Mouse (Mus musculus) liver, embryonic 15.5 days (tissue): Measurements from ENCODE around the gene Rras. TPM values are rescaled to one million over a fixed set of nuclear protein-coding genes. Genes with fewer than 3 reads are reported as not detected.
"Not testable (repeated sequence)": the region's sequence is repeated elsewhere in the genome, so short reads cannot be mapped to it uniquely, and the experiment has no call there.

Experiments
- ATAC-seq: fragments of 200-750 bp; cut with Nextera tagmentation; 2 replicates; pipeline ENCODE4 v1.8.0; 2017; ENCODE audit warnings: moderate number of reproducible peaks, mild to moderate bottlenecking, moderate library complexity; ENCODE audit not compliant: insufficient read depth
- H3K27ac ChIP-seq: fragments of 300-500 bp; sonication (generic); replicated peaks from 2 replicates; pipeline ENCODE4 v1.5.1; 2015; ENCODE audit warnings: mild to moderate bottlenecking, inconsistent platforms
- H3K27me3 ChIP-seq: fragments of 300-500 bp; sonication (generic); 2 replicates; pipeline ENCODE4 v1.6.1; 2015; ENCODE audit warnings: mild to moderate bottlenecking, inconsistent platforms
- H3K36me3 ChIP-seq: fragments of 300-500 bp; sonication (generic); replicated peaks from 2 replicates; pipeline ENCODE4 v1.6.1; 2015; ENCODE audit warnings: moderate library complexity, mild to moderate bottlenecking, inconsistent platforms
- H3K4me1 ChIP-seq: fragments of 300-500 bp; sonication (generic); replicated peaks from 2 replicates; pipeline ENCODE4 v1.6.1; 2015; ENCODE audit warnings: inconsistent platforms
- H3K4me2 ChIP-seq: fragments of 300-500 bp; sonication (generic); 2 replicates; pipeline ENCODE4 v1.6.1; 2015; ENCODE audit warnings: moderate library complexity, mild to moderate bottlenecking, inconsistent platforms
- H3K4me3 ChIP-seq: fragments of 300-500 bp; sonication (generic); replicated peaks from 2 replicates; pipeline ENCODE4 v1.5.1; 2015; ENCODE audit warnings: mild to moderate bottlenecking, inconsistent platforms
- H3K9ac ChIP-seq: fragments of 300-500 bp; sonication (generic); 2 replicates; pipeline ENCODE4 v1.6.1; 2015; ENCODE audit warnings: moderate library complexity, mild to moderate bottlenecking, inconsistent platforms
- H3K9me3 ChIP-seq: fragments of 300-500 bp; sonication (generic); replicated peaks from 2 replicates; pipeline ENCODE4 v1.6.1; 2016; ENCODE audit warnings: inconsistent platforms
- WGBS: fragments of 180-500 bp; shearing (Covaris S2); methylation state at CpG from one replicate; pipeline ENCODE4 v1.1.7; 2015; ENCODE audit warnings: mixed read lengths; ENCODE audit not compliant: insufficient replicate concordance; 5-methylcytosine and 5-hydroxymethylcytosine counted together
- polyA plus RNA-seq: library from polyadenylated mRNA; unstranded; fragments of >200 nt; fragmentation: Nextera tagmentation; extraction: Ambion mirVana; gene quantifications from 2 replicates; pipeline ENCODE4 v1.2.1, GENCODE M21; 2015

Gene Rras
- polyA plus RNA-seq, 1 experiment from 2014 or later: 20.8 TPM

GRCm38 (mm10) chr7:45013366-45014095, 4.2 kb upstream of the Rras start:
- Histone ChIP-seq H3K9ac (no peak overlapping the region; the same call in 1 of the 2 replicates), H3K4me1 (peaks cover 49% of the 10 kb centered on the region), H3K27ac (peak overlapping the region; percentile 38), H3K36me3 (peaks cover 50% of the 10 kb centered on the region), H3K4me3 (no peak overlapping the region), H3K4me2 (peak overlapping the region; percentile 33), H3K27me3 (peaks cover 7% of the 10 kb centered on the region), H3K9me3 (no peaks in the 10 kb centered on the region)
- WGBS: 89% methylated on average over 16 of the region's 16 CpGs
- ATAC-seq: no peak

GRCm38 (mm10) chr7:45014096-45014451, 3.7 kb upstream of the Rras start:
- 0 out of 2 replicates have a peak overlapping the region, but pooled peaks have one; percentile 1 for H3K9ac ChIP-seq
- H3K9me3 ChIP-seq: no peaks in the 10 kb centered on the region
- peaks cover 54% of the 10 kb centered on the region for H3K4me1 ChIP-seq
- H3K27me3 ChIP-seq: peaks cover 12% of the 10 kb centered on the region
- H3K4me3 ChIP-seq: no peak overlapping the region
- peak overlapping the region; percentile 98 for H3K27ac ChIP-seq
- no peak for ATAC-seq
- 93% methylated on average over 3 of the region's 3 CpGs for WGBS
- H3K4me2 ChIP-seq: peak overlapping the region; percentile 94; the same call in 1 of the 2 replicates
- H3K36me3 ChIP-seq: peaks cover 44% of the 10 kb centered on the region

- Histone ChIP-seq H3K9me3 (no peaks in the 10 kb centered on the region), H3K27me3 (peaks cover 26% of the 10 kb centered on the region), H3K4me2 (peak overlapping the region; percentile 94), H3K4me3 (peak overlapping the region; percentile 92), H3K36me3 (peaks cover 30% of the 10 kb centered on the region), H3K9ac (peak overlapping the region; percentile 97), H3K27ac (peak overlapping the region; percentile 98), H3K4me1 (peaks cover 57% of the 10 kb centered on the region)
- WGBS: under 1% methylated on average over 20 of the region's 20 CpGs
- no peak for ATAC-seq
These were observed 2.3 kb upstream of the Rras start for GRCm38 (mm10) chr7:45015344-45015956.

GRCm38 (mm10) chr7:45015957-45016612, 1.7 kb upstream of the Rras start, which contains the start of gene Scaf1:
TSS of gene Scaf1 (minus strand) at chr7:45016363.
- under 1% methylated on average over 69 of the region's 69 CpGs for WGBS
- peak within 1 kb of the TSS; percentile 94 for H3K4me2 ChIP-seq
- H3K4me1 ChIP-seq: peaks cover 57% of the 10 kb centered on the region
- H3K27ac ChIP-seq: peak within 1 kb of the TSS; percentile 98
- H3K9ac ChIP-seq: peak within 1 kb of the TSS; percentile 97
- H3K4me3 ChIP-seq: peak within 1 kb of the TSS; percentile 92
- peaks cover 26% of the 10 kb centered on the region for H3K36me3 ChIP-seq
- H3K9me3 ChIP-seq: no peaks in the 10 kb centered on the region
- H3K27me3 ChIP-seq: peaks cover 32% of the 10 kb centered on the region
- peak; percentile 74 for ATAC-seq

GRCm38 (mm10) chr7:45016761-45017160, 1.0 kb upstream of the Rras start:
- Histone ChIP-seq H3K4me1 (peaks cover 57% of the 10 kb centered on the region), H3K27ac (peak overlapping the region; percentile 98), H3K9me3 (no peaks in the 10 kb centered on the region), H3K9ac (peak overlapping the region; percentile 97), H3K4me3 (peak overlapping the region; percentile 92), H3K4me2 (peak overlapping the region; percentile 94), H3K27me3 (peaks cover 38% of the 10 kb centered on the region), H3K36me3 (peaks cover 19% of the 10 kb centered on the region)
- 2% methylated on average over 4 of the region's 4 CpGs for WGBS
- ATAC-seq: no peak

GRCm38 (mm10) chr7:45019031-45019571, 1.3 kb downstream of the Rras start:
- WGBS: 21% methylated on average over 8 of the region's 8 CpGs

GRCm38 (mm10) chr7:45020225-45020624, 2.5 kb downstream of the Rras start:
- H3K4me3 ChIP-seq: no peak overlapping the region
- ATAC-seq: no peak
- H3K36me3 ChIP-seq: no peaks in the 10 kb centered on the region
- 72% methylated on average over 9 of the region's 9 CpGs for WGBS
- H3K9ac ChIP-seq: no peak overlapping the region
- no peak overlapping the region for H3K27ac ChIP-seq
- peaks cover 39% of the 10 kb centered on the region for H3K4me1 ChIP-seq
- H3K4me2 ChIP-seq: no peak overlapping the region
- no peaks in the 10 kb centered on the region for H3K9me3 ChIP-seq
- H3K27me3 ChIP-seq: peaks cover 39% of the 10 kb centered on the region

More at GRCm38 (mm10) chr7:45019031-45019571, 1.3 kb downstream of the Rras start:
- Histone ChIP-seq H3K4me3 (no peak overlapping the region), H3K4me2 (peak overlapping the region; percentile 94), H3K9me3 (no peaks in the 10 kb centered on the region), H3K4me1 (peaks cover 40% of the 10 kb centered on the region), H3K27ac (peak overlapping the region; percentile 16; the same call in 1 of the 2 replicates), H3K27me3 (peaks cover 39% of the 10 kb centered on the region), H3K36me3 (no peaks in the 10 kb centered on the region), H3K9ac (no peak overlapping the region)
- ATAC-seq: no peak

- H3K4me2 ChIP-seq, ATAC-seq, H3K4me3 ChIP-seq, H3K9me3 ChIP-seq, H3K27ac ChIP-seq, H3K9ac ChIP-seq: not testable (repeated sequence)
- Histone ChIP-seq H3K4me1 (peaks cover 18% of the 10 kb centered on the region), H3K27me3 (peaks cover 30% of the 10 kb centered on the region), H3K36me3 (peaks cover 15% of the 10 kb centered on the region)
- 57% methylated on average over 5 of the region's 5 CpGs for WGBS
These were observed 6.0 kb downstream of the Rras start for GRCm38 (mm10) chr7:45023711-45024110.

GRCm38 (mm10) chr7:45024281-45025248, 6.8 kb downstream of the Rras start:
- WGBS: 65% methylated on average over 15 of the region's 15 CpGs
- Histone ChIP-seq H3K4me2 (no peak overlapping the region), H3K4me3 (no peak overlapping the region), H3K4me1 (peaks cover 11% of the 10 kb centered on the region; the same call in 1 of the 2 replicates), H3K9ac (no peak overlapping the region), H3K36me3 (peaks cover 22% of the 10 kb centered on the region), H3K9me3 (no peaks in the 10 kb centered on the region), H3K27ac (no peak overlapping the region), H3K27me3 (peaks cover 22% of the 10 kb centered on the region)
- no peak for ATAC-seq

- H3K9ac ChIP-seq: no peak overlapping the region
- peaks cover 11% of the 10 kb centered on the region; the same call in 1 of the 2 replicates for H3K4me1 ChIP-seq
- 54% methylated on average over 8 of the region's 8 CpGs for WGBS
- no peak overlapping the region for H3K4me3 ChIP-seq
- H3K4me2 ChIP-seq: no peak overlapping the region
- H3K9me3 ChIP-seq: no peaks in the 10 kb centered on the region
- no peak overlapping the region for H3K27ac ChIP-seq
- no peak for ATAC-seq
- H3K36me3 ChIP-seq: peaks cover 33% of the 10 kb centered on the region
- 0 out of 2 replicates have a peak, but pooled peaks cover 10% of the 10 kb centered on the region for H3K27me3 ChIP-seq
These were observed 8.0 kb downstream of the Rras start for GRCm38 (mm10) chr7:45025601-45026220.
